Mouse (Mus musculus): ENCODE results near the gene Gucy2f. TPM values are rescaled to one million over a fixed set of nuclear protein-coding genes. Genes with fewer than 3 reads are reported as not detected.
"Not testable (repeated sequence)": the region's sequence is repeated elsewhere in the genome, so short reads cannot be mapped to it uniquely, and the experiment has no call there.

Gene Gucy2f
- total RNA-seq (2014; fragmentation: Nextera tagmentation) (not detected in 2 replicates), total RNA-seq (2017) (not detected in 2 replicates)

- ATAC-seq (replicated peaks; ENCODE audit: poor library complexity, severe bottlenecking), result no peak
Observed at GRCm38 (mm10) chrX:142196831-142197230, at the start of gene Gucy2f. TSS of gene Gucy2f (minus strand) at chrX:142196931.

- no peak for ATAC-seq (replicated peaks; ENCODE audit: poor library complexity, severe bottlenecking)
Observed at GRCm38 (mm10) chrX:142245682-142246327, 49.1 kb upstream of the Gucy2f start.

- no peak for ATAC-seq (replicated peaks; ENCODE audit: poor library complexity, severe bottlenecking)
Observed at GRCm38 (mm10) chrX:142237101-142237500, 40.4 kb upstream of the Gucy2f start.

GRCm38 (mm10) chrX:142236146-142236545, 39.4 kb upstream of the Gucy2f start:
- not testable (repeated sequence) for ATAC-seq (replicated peaks; ENCODE audit: poor library complexity, severe bottlenecking)

- no peak for ATAC-seq (replicated peaks; ENCODE audit: poor library complexity, severe bottlenecking)
Observed at GRCm38 (mm10) chrX:142228769-142229158, 32.0 kb upstream of the Gucy2f start.

GRCm38 (mm10) chrX:142228055-142228768, 31.5 kb upstream of the Gucy2f start:
- ATAC-seq (replicated peaks; ENCODE audit: poor library complexity, severe bottlenecking), result peak; percentile 92

- peak; percentile 74 for ATAC-seq (replicated peaks; ENCODE audit: poor library complexity, severe bottlenecking)
Observed at GRCm38 (mm10) chrX:142227398-142228054, 30.8 kb upstream of the Gucy2f start.

GRCm38 (mm10) chrX:142226542-142226941, 29.8 kb upstream of the Gucy2f start, which contains the start of gene Nxt2:
TSS of gene Nxt2 (plus strand) at chrX:142226770.
- ATAC-seq (replicated peaks; ENCODE audit: poor library complexity, severe bottlenecking), result no peak

- peak; percentile 95 for ATAC-seq (replicated peaks; ENCODE audit: poor library complexity, severe bottlenecking)
Observed at GRCm38 (mm10) chrX:142200295-142200694, 3.6 kb upstream of the Gucy2f start.

GRCm38 (mm10) chrX:142195551-142195950, 1.2 kb downstream of the Gucy2f start:
- ATAC-seq (replicated peaks; ENCODE audit: poor library complexity, severe bottlenecking), result no peak

- ATAC-seq (replicated peaks; ENCODE audit: poor library complexity, severe bottlenecking), result no peak
Observed at GRCm38 (mm10) chrX:142194420-142194819, 2.3 kb downstream of the Gucy2f start.

GRCm38 (mm10) chrX:142190355-142190754, 6.4 kb downstream of the Gucy2f start:
- ATAC-seq (replicated peaks; ENCODE audit: poor library complexity, severe bottlenecking), result peak; percentile 99

- ATAC-seq (replicated peaks; ENCODE audit: poor library complexity, severe bottlenecking), result no peak
Observed at GRCm38 (mm10) chrX:142189023-142189703, 7.6 kb downstream of the Gucy2f start.

- ATAC-seq (replicated peaks; ENCODE audit: poor library complexity, severe bottlenecking), result no peak
Observed at GRCm38 (mm10) chrX:142182026-142182425, 14.7 kb downstream of the Gucy2f start.

- no peak for ATAC-seq (replicated peaks; ENCODE audit: poor library complexity, severe bottlenecking)
Observed at GRCm38 (mm10) chrX:142176981-142177380, 19.8 kb downstream of the Gucy2f start.

GRCm38 (mm10) chrX:142115779-142116178, 81.0 kb downstream of the Gucy2f start:
- no peak for ATAC-seq (replicated peaks; ENCODE audit: poor library complexity, severe bottlenecking)

- ATAC-seq (replicated peaks; ENCODE audit: poor library complexity, severe bottlenecking), result no peak
Observed at GRCm38 (mm10) chrX:142111236-142111635, 85.5 kb downstream of the Gucy2f start.

GRCm38 (mm10) chrX:142096904-142097303, 99.8 kb downstream of the Gucy2f start:
- ATAC-seq (replicated peaks; ENCODE audit: poor library complexity, severe bottlenecking), result no peak

GRCm38 (mm10) chrX:142095579-142095978, 101.2 kb downstream of the Gucy2f start:
- no peak for ATAC-seq (replicated peaks; ENCODE audit: poor library complexity, severe bottlenecking)

GRCm38 (mm10) chrX:142062585-142062984, 134.1 kb downstream of the Gucy2f start:
- ATAC-seq (replicated peaks; ENCODE audit: poor library complexity, severe bottlenecking), result no peak

All from granulocyte monocyte progenitor cell, adult 5-6 weeks (primary cell).